Mouse (Mus musculus) thymus, postnatal 36 days (tissue): Measurements from ENCODE around the gene Zfp174.

Experiments used
- DNase-seq, 2 experiments: peaks; one replicate each; pipeline ENCODE4 v3.0.0; 2022; ENCODE audit warnings: mixed read lengths in 2 of 2

The Zfp174 gene

DNA sequence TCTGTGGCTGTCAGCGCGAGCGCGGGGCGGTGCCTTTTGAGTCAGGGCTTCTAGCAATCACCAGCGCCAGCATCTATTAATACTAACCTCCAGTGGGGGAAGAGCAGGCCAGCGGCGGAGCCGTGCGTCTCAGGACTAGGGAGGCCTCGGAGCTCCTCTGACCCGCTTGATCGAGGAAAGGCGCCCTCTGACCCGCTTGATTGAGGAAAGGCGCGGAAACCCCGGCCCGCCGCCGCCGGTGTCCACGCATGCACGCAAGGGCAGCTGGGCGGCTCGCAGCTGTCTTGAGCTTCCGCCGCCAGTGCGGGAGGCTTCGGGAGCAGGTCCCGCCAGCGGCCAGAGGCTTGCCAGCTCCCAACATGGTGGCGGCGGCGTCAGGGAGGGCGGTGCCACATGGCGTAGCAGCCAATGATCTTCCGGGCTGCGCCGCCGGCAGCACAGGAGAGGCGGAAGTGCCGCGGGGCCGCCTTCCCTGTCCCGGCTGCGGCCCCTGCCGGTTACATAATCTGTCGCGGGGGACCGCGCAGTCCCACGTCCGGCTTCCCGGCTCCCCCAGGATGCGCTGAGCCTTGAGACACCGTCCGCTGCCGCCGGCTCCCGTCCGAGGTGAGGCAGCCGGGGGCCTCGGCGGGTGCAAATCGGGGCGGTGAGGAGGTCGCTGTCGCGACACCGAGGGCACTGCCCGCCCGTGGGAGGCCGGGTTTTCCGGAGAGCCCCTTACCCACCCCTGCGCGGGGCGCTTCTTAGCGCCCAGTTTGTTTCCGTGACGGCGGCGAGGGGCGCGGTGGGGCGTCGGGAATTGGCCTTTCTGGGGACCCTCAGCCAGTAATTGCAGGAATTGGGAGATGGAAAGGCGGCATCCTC lies 37.4 kb downstream of the Zfp174 start, which contains the start of the genes Zfp597 and Gm20695:
Zfp597 (minus strand) TSS at position 361 of the 864 bp plus-strand sequence.
Gm20695 (plus strand) TSS at position 448 of the 864 bp plus-strand sequence.
- DNase-seq, result peak; percentile 94 to 95

DNA sequence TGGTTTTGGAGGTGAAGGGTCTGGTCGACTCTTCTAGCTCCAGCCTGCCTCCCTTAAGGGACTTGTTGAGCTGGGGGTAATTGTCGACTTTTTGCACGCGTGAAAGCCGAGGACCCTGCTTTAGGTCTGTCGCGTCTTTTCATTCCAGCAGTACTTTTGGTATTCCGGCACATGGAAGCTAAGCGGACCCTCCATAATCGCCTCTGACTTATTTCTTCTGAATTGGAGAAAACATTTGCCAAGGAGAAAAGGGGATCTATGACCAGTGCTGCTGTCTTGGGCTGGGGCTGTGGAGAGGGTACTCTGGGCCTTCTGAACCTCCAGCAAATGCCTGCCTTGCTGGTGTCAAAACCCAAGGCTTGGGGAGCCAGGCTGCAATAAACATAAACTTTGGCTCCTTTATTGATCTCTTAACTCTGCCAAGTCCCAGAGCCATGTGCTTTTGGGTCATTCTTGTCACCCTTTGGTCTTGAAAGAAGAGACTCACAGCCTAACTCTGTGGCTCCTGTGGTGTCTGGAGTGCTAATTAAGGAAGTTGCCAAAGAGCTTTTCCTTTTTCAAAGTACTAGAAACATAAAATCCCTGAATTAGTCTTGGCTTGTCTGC lies 38.1 kb downstream of the Zfp174 start:
- DNase-seq, result no peak

GRCm38 (mm10) chr16:3891621-3892295 lies 44.7 kb downstream of the Zfp174 start:
- DNase-seq, result no peak

DNA sequence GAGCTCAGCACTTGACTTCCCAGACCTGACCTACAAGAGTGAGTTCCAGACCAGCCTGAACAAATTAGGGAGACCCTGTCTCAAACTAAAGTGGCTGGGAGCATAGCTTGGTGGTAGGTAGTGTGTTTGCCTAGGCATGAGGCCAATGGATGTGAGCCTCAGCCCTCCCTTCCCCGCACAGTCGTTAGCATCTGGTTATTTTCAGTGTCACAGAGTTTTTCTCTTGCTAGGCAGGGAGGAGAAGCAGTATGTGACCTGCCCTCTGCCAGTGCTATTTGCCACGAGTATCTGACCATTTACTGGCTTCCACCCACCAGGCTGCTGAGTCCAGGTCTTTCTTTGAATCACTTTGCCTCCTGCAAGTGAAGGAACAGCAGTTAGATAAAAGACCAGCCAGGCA lies 46.7 kb downstream of the Zfp174 start:
- no peak for DNase-seq

- DNase-seq, result peak; percentile 42 to 55
Observed at GRCm38 (mm10) chr16:3895173-3895792, 48.2 kb downstream of the Zfp174 start.

DNA sequence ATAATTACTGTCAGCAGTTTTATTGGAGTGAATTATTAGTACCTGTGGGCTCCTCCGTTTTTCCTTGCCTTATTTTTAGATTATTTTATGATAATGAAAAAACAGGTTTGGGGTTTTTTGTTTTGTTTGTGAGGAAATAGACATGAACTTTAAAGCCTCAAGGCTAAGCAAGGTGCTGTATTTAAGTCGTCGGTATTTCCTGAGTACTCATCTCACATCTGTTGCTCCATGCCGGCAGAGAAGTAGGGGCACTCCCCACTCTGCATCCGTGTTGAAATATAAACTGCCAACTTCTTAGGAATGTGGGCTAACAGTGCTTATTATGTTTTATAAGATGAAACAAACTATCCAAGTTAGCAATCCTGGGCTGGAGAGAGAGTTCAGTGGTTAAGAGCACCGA lies 49.0 kb downstream of the Zfp174 start:
- DNase-seq, result no peak

DNA sequence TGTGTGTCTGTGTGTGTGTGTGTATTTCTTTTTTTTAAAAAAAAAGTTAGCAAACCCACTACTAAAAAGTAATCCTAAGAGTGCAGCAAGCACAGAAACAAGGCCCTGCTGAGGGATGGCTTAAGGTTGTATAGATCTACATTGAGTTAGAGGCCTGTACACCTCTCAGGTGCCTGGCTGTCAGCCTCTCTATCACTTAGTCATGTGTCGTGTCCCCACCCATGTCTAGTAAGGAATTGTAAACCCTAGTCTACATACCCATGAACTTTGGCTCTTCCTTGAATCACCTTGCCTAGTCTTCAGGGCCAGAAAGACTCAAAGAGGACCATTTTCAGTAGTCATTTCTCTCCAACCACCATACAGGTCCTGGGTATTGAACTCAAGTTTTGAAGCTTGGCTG lies 49.5 kb downstream of the Zfp174 start:
- DNase-seq, result no peak

DNA sequence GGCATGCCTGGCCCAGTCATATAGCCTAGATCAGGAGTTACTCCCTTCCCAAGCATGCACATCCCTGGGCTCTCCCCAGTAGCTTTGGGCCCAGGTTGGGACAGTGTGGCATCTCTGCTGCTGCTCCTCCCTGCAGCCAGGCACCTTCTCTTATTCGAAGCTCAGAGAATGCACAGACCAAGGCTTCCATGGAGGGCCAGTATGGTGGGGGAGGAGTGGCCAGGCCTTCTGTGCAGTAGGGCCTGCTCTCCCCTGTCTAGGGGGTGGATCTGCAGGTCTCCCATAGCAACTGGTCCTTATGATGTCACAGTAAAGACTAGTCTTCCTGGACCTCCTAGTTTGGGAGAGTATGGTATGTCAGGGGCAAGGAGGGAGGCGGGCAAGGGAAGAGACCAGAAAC lies 60.4 kb downstream of the Zfp174 start:
- DNase-seq, result no peak
